Mouse (Mus musculus) G1E (cell line): ENCODE measurements around the gene Cutal. TPM values are rescaled to one million over a fixed set of nuclear protein-coding genes. Genes with fewer than 3 reads are reported as not detected.
"Not testable (repeated sequence)": the region's sequence is repeated elsewhere in the genome, so short reads cannot be mapped to it uniquely, and the experiment has no call there.

Experiments used
- ATAC-seq: 2 replicates; pipeline ENCODE4 v1.8.0; 2016; ENCODE audit warnings: mild to moderate bottlenecking; ENCODE audit not compliant: insufficient number of reproducible peaks, poor library complexity, low FRiP score, severe bottlenecking; ENCODE audit errors: extremely low read depth
- DNase-seq: peaks from one replicate; pipeline ENCODE4 v3.0.0; 2012; ENCODE audit warnings: low spot score
- H3K27me3 ChIP-seq: 2 replicates; pipeline ENCODE4 v1.6.1; 2012; ENCODE audit warnings: mild to moderate bottlenecking, low read length, inconsistent platforms; ENCODE audit not compliant: insufficient read depth
- H3K36me3 ChIP-seq: replicated peaks from 2 replicates; pipeline ENCODE3; 2012; ENCODE audit warnings: mild to moderate bottlenecking, inconsistent platforms
- H3K4me1 ChIP-seq: 2 replicates; pipeline ENCODE4 v1.6.1; 2012; ENCODE audit warnings: low read depth, low read length, inconsistent platforms, mixed read lengths; ENCODE audit not compliant: insufficient read depth
- H3K4me3 ChIP-seq: 2 replicates; pipeline ENCODE4 v1.5.1; 2012; ENCODE audit warnings: low read depth, mild to moderate bottlenecking, inconsistent platforms, low read length, moderate library complexity, mixed read lengths
- H3K9me3 ChIP-seq: replicated peaks from 2 replicates; pipeline ENCODE4 v1.6.1; 2012; ENCODE audit warnings: inconsistent platforms
- CTCF ChIP-seq: IDR thresholded peaks from 2 replicates; pipeline ENCODE4 v1.5.1; 2012; ENCODE audit warnings: low read depth, low read length, inconsistent platforms, mixed read lengths
- GATA1 ChIP-seq: IDR thresholded peaks from 2 replicates; pipeline ENCODE4 v1.6.1; 2012; ENCODE audit warnings: borderline replicate concordance, low read length, inconsistent platforms, mixed read lengths
- GATA2 ChIP-seq: IDR thresholded peaks from 2 replicates; pipeline ENCODE4 v1.6.1; 2012; ENCODE audit warnings: low read depth, low read length, inconsistent platforms, borderline replicate concordance
- POLR2AphosphoS5 ChIP-seq: IDR thresholded peaks from 2 replicates; pipeline ENCODE4 v1.6.1; 2012; ENCODE audit warnings: low read depth, low read length, inconsistent platforms; ENCODE audit not compliant: insufficient replicate concordance
- TAL1 ChIP-seq: conservative IDR thresholded peaks from 2 replicates; pipeline ENCODE4 v1.6.1; 2012; ENCODE audit warnings: low read depth, low read length, inconsistent platforms, mixed read lengths
- polyA plus RNA-seq: library from polyadenylated mRNA; stranded (reverse); fragments of >175 nt; gene quantifications from 2 replicates; pipeline ENCODE4 v1.2.3, GENCODE M21; 2012
- total RNA-seq, 2 experiments: library from RNA; stranded (forward) in 1 of 2; stranded (reverse) in 1 of 2; fragments of 200-1000 nt in 1 of 2; fragments of >200 nt in 1 of 2; fragmentation: Nextera tagmentation in 1 of 2; gene quantifications; 2 replicates each; pipeline ENCODE4 v1.2.3; 2014 to 2017

Cutal gene
- total and polyA plus RNA-seq, 3 experiments: not detected

DNA sequence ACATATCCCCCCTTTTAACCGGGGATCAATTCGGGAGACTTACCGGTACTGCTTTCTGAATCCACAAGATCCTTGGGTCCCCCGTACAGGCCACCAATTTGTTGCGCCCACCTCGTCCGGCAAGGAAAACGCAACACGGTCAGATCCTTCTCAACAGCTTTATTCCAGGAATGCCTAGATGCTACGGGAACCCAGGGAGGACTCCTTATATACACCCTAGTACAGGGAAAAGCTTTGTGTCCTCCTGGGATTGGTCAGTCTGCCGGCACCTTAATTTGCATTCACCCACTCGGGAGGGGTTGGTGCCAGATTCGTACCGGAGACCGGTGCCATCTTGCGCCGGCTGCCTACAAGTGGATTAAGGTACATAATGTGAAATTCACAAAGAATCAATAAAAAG lies 40.6 kb upstream of the Cutal start:
- H3K36me3 ChIP-seq: peaks cover 2% of the 10 kb centered on the region

DNA sequence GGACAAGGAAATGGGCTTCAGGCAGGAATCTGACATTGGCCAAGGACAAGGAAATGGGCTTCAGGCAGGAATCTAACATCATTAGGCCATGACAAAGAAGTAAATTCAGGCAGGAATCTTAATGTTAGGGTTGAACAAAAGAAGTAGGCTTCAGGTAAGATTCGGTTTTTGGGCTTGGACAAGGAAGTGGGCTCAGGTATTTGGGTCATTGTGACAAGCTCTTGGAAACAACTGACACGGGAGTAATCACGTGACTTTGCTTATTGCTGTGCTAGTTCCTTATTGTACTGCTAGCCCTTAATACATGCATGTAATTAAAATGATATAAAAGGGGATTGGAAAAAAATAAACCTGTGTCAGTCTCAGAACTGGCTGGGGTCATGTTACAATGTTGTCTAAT lies 38.5 kb upstream of the Cutal start:
- no peak for TF ChIP-seq TAL1
- TF ChIP-seq GATA1: no peak
- TF ChIP-seq CTCF: no peak
- no peak for TF ChIP-seq POLR2AphosphoS5
- TF ChIP-seq GATA2: no peak
- DNase-seq: no peak
- Histone ChIP-seq H3K27me3 (peaks cover 24% of the 10 kb centered on the region), H3K4me3 (no peak overlapping the region), H3K36me3 (no peaks in the 10 kb centered on the region), H3K4me1 (no peaks in the 10 kb centered on the region), H3K9me3 (no peaks in the 10 kb centered on the region)
- ATAC-seq: no peak

More for the DNA sequence above, 40.6 kb upstream of the Cutal start:
- Histone ChIP-seq H3K9me3 (peaks cover 15% of the 10 kb centered on the region), H3K27me3 (peaks cover 20% of the 10 kb centered on the region), H3K4me1 (no peaks in the 10 kb centered on the region), H3K4me3 (no peak overlapping the region)
- DNase-seq (no peak), ATAC-seq (no peak)
- no peak for TF ChIP-seq GATA1
- TF ChIP-seq POLR2AphosphoS5: no peak
- TF ChIP-seq CTCF: no peak
- TF ChIP-seq GATA2: no peak
- no peak for TF ChIP-seq TAL1

DNA sequence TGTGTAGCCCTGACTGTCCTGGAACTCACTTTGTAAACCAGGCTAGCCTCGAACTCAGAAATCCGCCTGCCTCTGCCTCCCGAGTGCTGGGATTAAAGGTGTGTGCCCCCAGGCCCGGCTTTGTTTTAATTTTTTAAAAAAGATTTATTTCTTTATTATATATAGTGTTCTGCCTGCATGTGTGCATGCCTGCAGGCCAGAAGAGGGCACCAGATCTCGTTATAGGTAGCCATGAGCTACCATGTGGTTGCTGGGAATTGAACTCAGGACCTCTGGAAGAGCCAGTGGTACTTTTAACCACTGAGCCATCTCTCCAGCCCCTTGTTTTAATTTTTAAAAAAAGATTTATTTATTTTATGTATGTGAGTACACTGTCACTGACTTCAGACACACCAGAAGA lies 34.1 kb upstream of the Cutal start:
- H3K36me3 ChIP-seq, H3K4me3 ChIP-seq, H3K9me3 ChIP-seq, H3K4me1 ChIP-seq, DNase-seq, ATAC-seq: not testable (repeated sequence)
- peaks cover 33% of the 10 kb centered on the region for H3K27me3 ChIP-seq

DNA sequence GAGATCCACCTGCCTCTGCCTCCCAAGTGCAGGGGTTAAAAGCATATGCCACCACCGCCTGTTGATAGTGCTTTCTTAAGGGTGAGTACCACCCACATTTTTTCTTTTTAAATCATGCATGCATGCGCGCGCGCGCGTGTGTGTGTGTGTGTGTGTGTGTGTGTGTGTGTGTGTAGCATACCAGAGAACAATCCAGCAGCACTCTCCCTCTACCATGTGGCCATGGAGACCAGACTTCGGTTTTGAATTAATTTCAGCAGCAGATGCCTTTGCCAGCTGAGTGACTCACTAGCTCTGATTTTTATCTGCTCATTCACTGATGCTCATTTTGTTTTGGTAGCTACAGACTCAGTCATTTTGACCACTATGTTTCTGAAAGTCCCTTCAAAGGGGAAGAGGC lies 32.5 kb upstream of the Cutal start:
- ATAC-seq (no peak), DNase-seq (no peak)
- Histone ChIP-seq H3K36me3 (no peaks in the 10 kb centered on the region), H3K4me3 (no peak overlapping the region), H3K4me1 (no peaks in the 10 kb centered on the region), H3K9me3 (no peaks in the 10 kb centered on the region), H3K27me3 (peaks cover 25% of the 10 kb centered on the region)
- TF ChIP-seq GATA2 (no peak), POLR2AphosphoS5 (no peak), GATA1 (no peak), TAL1 (no peak), CTCF (no peak)

DNA sequence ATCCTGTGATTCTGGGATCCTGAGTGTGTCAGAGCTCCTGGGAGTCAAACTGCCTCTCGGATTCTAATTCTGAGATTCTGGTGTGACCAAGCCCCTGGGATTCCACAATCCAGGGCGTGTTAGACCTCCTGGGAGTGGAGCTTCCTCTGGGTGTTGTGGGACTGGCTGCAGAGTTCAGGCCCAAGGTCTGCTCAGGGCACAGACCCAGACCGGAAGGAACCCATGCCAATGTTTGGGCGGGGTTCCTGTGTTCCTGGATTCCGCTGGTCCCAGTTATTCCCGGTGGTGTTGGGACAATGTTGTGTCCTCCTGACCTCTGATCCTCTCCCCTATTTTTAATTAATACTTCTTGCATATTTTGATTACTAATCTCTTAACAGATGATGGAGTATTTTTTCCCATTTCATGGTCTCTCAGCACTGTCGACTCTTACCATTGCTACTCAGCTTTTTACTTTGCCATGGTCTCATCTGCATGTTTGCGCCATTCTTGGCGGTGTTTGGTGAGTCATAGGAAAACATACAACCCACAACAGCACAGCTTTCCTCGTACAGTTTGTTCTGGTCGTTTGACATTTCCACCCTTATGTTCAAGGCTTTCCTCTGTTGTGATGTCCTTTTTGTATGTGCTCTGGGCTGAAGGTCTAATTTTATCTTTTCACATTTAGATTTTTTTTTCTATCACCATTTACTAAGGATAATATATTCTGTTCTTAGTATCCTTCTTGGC lies 30.8 kb upstream of the Cutal start:
- no peak for DNase-seq
- Histone ChIP-seq H3K4me1 (no peaks in the 10 kb centered on the region), H3K36me3 (peaks cover 3% of the 10 kb centered on the region), H3K27me3 (peaks cover 19% of the 10 kb centered on the region), H3K9me3 (no peaks in the 10 kb centered on the region), H3K4me3 (no peak overlapping the region)
- TF ChIP-seq CTCF (no peak), POLR2AphosphoS5 (no peak)
- no peak for ATAC-seq

DNA sequence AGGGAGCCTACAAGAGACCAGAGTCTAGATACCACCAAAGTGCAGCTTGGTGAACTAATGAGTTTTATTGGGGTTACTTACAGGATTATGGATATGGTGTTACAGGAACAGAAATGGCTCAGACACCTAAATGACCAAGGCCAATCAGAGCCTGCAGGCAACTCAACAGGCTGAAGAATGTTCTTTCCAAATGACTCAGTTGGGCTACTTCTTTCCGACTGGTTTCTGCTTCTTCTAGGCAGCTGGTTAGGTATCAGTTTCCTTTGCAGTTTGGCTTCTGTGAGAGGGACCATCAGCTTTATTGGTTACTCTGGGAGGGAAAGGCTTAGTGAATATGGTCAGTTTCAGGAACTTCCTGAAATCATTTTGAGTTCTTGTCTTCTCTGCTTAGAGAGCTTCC lies 26.5 kb upstream of the Cutal start:
- peaks cover 5% of the 10 kb centered on the region; the same call in 1 of the 2 replicates for H3K27me3 ChIP-seq
- H3K4me3 ChIP-seq: no peak overlapping the region
- no peaks in the 10 kb centered on the region; the same call in 1 of the 2 replicates for H3K4me1 ChIP-seq
- DNase-seq: no peak
- no peak for TF ChIP-seq CTCF
- no peak for TF ChIP-seq POLR2AphosphoS5
- no peaks in the 10 kb centered on the region for H3K9me3 ChIP-seq
- no peak for ATAC-seq
- peaks cover 39% of the 10 kb centered on the region for H3K36me3 ChIP-seq

DNA sequence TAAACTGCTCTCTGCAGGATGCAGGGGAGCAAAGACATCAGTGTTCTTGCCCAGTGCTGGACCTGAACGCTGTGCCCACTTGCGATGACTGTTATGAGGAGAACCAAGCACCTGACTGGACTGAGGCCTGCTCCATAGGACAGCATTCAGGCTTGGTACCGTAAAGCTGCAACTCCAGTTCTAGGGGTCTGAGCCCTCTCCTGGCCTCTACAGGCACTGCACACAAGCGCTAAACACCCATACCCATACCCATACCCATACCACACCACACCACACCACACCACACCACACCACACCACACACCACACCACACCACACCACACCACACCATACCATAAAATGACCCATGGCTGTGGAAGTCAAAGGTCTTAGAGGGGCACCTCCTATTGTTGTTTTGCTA lies 18.9 kb upstream of the Cutal start:
- Histone ChIP-seq H3K27me3 (no peaks in the 10 kb centered on the region), H3K4me3 (no peak overlapping the region), H3K36me3 (peaks cover 96% of the 10 kb centered on the region), H3K9me3 (no peaks in the 10 kb centered on the region), H3K4me1 (peaks cover 7% of the 10 kb centered on the region; the same call in 1 of the 2 replicates)
- DNase-seq (no peak), ATAC-seq (no peak)
- TF ChIP-seq GATA2 (no peak), TAL1 (no peak), POLR2AphosphoS5 (no peak), CTCF (no peak), GATA1 (no peak)
